Mouse (Mus musculus) hindlimb bud, embryonic 11.5 days (tissue): ENCODE measurements around the gene Olfr178.

Source experiments
- DNase-seq: peaks from one replicate; pipeline ENCODE4 v3.0.0-alpha.2; 2012; ENCODE audit warnings: low read depth, low spot score; ENCODE audit errors: extremely low spot score

The Olfr178 gene

GRCm38 (mm10) chr16:58891963-58892362 is at the start of gene Olfr178:
Gene Olfr178 (minus strand): TSS chr16:58892063.
- DNase-seq = no peak

- no peak for DNase-seq
Observed at GRCm38 (mm10) chr16:58929292-58929691, 37.4 kb upstream of the Olfr178 start, which contains the start of gene Olfr180. Gene Olfr180 (minus strand): TSS chr16:58929392.

- DNase-seq = no peak
Observed at GRCm38 (mm10) chr16:58928655-58929054, 36.8 kb upstream of the Olfr178 start, which contains the start of gene Olfr181. Gene Olfr181 (minus strand): TSS chr16:58928755.

- no peak for DNase-seq
Observed at GRCm38 (mm10) chr16:58884416-58884815, 7.4 kb downstream of the Olfr178 start.

GRCm38 (mm10) chr16:58874668-58875067 is 17.2 kb downstream of the Olfr178 start, which contains the start of gene Olfr177:
Gene Olfr177 (minus strand): TSS chr16:58874768.
- DNase-seq = no peak

GRCm38 (mm10) chr16:58861479-58861878 is 30.4 kb downstream of the Olfr178 start:
- no peak for DNase-seq

- DNase-seq = no peak
Observed at GRCm38 (mm10) chr16:58860032-58860737, 31.7 kb downstream of the Olfr178 start.
